Mouse (Mus musculus): Measurements from ENCODE around the gene P2ry6. TPM values are rescaled to one million over a fixed set of nuclear protein-coding genes. Genes with fewer than 3 reads are reported as not detected.
A peak's percentile ranks its signal among the peaks of the same experiment; 100 is the strongest.

P2ry6 gene
- polyA plus RNA-seq, 1 experiment from 2014 or later = 2.5 TPM

- Histone ChIP-seq H3K36me3 (ENCODE audit: control insufficient read depth, insufficient read depth, low read length) (peaks cover 2% of the 10 kb centered on the region; the same call in 1 of the 2 replicates), H3K4me2 (ENCODE audit: low read depth, severe bottlenecking) (no peak overlapping the region), H3K4me3 (ENCODE audit: low read depth, low read length) (no peak overlapping the region), H3K27me3 (ENCODE audit: control insufficient read depth, insufficient read depth, low read length) (no peaks in the 10 kb centered on the region), H3K4me1 (ENCODE audit: control insufficient read depth, insufficient read depth, low read length) (peaks cover 39% of the 10 kb centered on the region), H3K9me3 (ENCODE audit: control insufficient read depth, low read length) (no peaks in the 10 kb centered on the region), H3K9ac (ENCODE audit: low read length) (no peak overlapping the region), H3K27ac (replicated peaks; ENCODE audit: low read depth, low read length) (no peak overlapping the region)
- WGBS = 74% methylated on average over 5 of the region's 5 CpGs
- DNase-seq (ENCODE audit: low spot score) (no peak), ATAC-seq (ENCODE audit: insufficient number of reproducible peaks, low FRiP score, low TSS enrichment, low read depth) (no peak)
Measured at GRCm38 (mm10) chr7:100915204-100915603, 59.2 kb downstream of the P2ry6 start.

GRCm38 (mm10) chr7:100911791-100912190, 62.7 kb downstream of the P2ry6 start:
- ATAC-seq (ENCODE audit: insufficient number of reproducible peaks, low FRiP score, low TSS enrichment, low read depth) (no peak), DNase-seq (ENCODE audit: low spot score) (no peak)
- Histone ChIP-seq H3K9ac (ENCODE audit: low read length) (peak overlapping the region; percentile 34; the same call in 1 of the 2 replicates), H3K27me3 (ENCODE audit: control insufficient read depth, insufficient read depth, low read length) (no peaks in the 10 kb centered on the region), H3K4me3 (ENCODE audit: low read depth, low read length) (no peak overlapping the region), H3K4me2 (ENCODE audit: low read depth, severe bottlenecking) (peak overlapping the region; percentile 21; the same call in 1 of the 2 replicates), H3K4me1 (ENCODE audit: control insufficient read depth, insufficient read depth, low read length) (peaks cover 31% of the 10 kb centered on the region), H3K36me3 (ENCODE audit: control insufficient read depth, insufficient read depth, low read length) (0 out of 2 replicates have a peak, but pooled peaks cover 2% of the 10 kb centered on the region), H3K27ac (replicated peaks; ENCODE audit: low read depth, low read length) (no peak overlapping the region), H3K9me3 (ENCODE audit: control insufficient read depth, low read length) (no peaks in the 10 kb centered on the region)
- WGBS = 57% methylated on average over 9 of the region's 9 CpGs

GRCm38 (mm10) chr7:100911246-100911770, 63.1 kb downstream of the P2ry6 start:
- peak; percentile 61 for DNase-seq (ENCODE audit: low spot score)
- H3K9ac ChIP-seq (ENCODE audit: low read length) = peak overlapping the region; percentile 34; the same call in 1 of the 2 replicates
- H3K27ac ChIP-seq (replicated peaks; ENCODE audit: low read depth, low read length) = no peak overlapping the region
- H3K4me2 ChIP-seq (ENCODE audit: low read depth, severe bottlenecking) = peak overlapping the region; percentile 21
- 13% methylated on average over 2 of the region's 2 CpGs for WGBS
- no peak for ATAC-seq (ENCODE audit: insufficient number of reproducible peaks, low FRiP score, low TSS enrichment, low read depth)
- H3K9me3 ChIP-seq (ENCODE audit: control insufficient read depth, low read length) = no peaks in the 10 kb centered on the region
- H3K4me1 ChIP-seq (ENCODE audit: control insufficient read depth, insufficient read depth, low read length) = peaks cover 31% of the 10 kb centered on the region
- H3K27me3 ChIP-seq (ENCODE audit: control insufficient read depth, insufficient read depth, low read length) = no peaks in the 10 kb centered on the region
- no peak overlapping the region for H3K4me3 ChIP-seq (ENCODE audit: low read depth, low read length)
- H3K36me3 ChIP-seq (ENCODE audit: control insufficient read depth, insufficient read depth, low read length) = 0 out of 2 replicates have a peak, but pooled peaks cover 2% of the 10 kb centered on the region

DNA sequence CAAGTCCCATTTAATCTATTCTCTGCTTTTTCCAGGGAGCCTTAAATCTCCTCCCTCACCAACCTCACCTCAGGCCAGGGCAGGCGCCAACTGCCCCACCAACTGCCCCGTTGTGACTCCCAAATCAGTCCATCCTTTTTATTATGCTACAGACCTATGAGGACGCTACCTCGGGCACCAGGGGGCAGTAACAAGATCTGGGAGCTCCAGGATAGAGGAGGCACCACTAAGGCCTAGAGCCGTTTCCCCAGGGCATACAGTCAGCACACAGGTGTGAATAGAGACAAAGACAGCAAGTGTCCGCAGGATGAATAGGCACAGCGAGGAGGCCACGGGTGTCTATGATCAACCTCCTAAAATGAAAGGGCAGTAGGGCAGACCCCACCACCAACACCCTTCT, 65.9 kb downstream of the P2ry6 start:
- Histone ChIP-seq H3K9me3 (ENCODE audit: control insufficient read depth, low read length) (no peaks in the 10 kb centered on the region), H3K27ac (replicated peaks; ENCODE audit: low read depth, low read length) (peak overlapping the region; percentile 64; the same call in 1 of the 2 replicates), H3K9ac (ENCODE audit: low read length) (no peak overlapping the region; the same call in 1 of the 2 replicates), H3K36me3 (ENCODE audit: control insufficient read depth, insufficient read depth, low read length) (no peaks in the 10 kb centered on the region), H3K4me1 (ENCODE audit: control insufficient read depth, insufficient read depth, low read length) (peaks cover 31% of the 10 kb centered on the region), H3K4me3 (ENCODE audit: low read depth, low read length) (no peak overlapping the region), H3K4me2 (ENCODE audit: low read depth, severe bottlenecking) (no peak overlapping the region), H3K27me3 (ENCODE audit: control insufficient read depth, insufficient read depth, low read length) (no peaks in the 10 kb centered on the region)
- WGBS = 39% methylated on average over 8 of the region's 8 CpGs
- DNase-seq (ENCODE audit: low spot score) (no peak), ATAC-seq (ENCODE audit: insufficient number of reproducible peaks, low FRiP score, low TSS enrichment, low read depth) (no peak)

GRCm38 (mm10) chr7:100908061-100908460, 66.4 kb downstream of the P2ry6 start:
- H3K4me2 ChIP-seq (ENCODE audit: low read depth, severe bottlenecking) = no peak overlapping the region
- WGBS = 84% methylated on average over 8 of the region's 8 CpGs
- ATAC-seq (ENCODE audit: insufficient number of reproducible peaks, low FRiP score, low TSS enrichment, low read depth) (no peak), DNase-seq (ENCODE audit: low spot score) (no peak)
- H3K27ac ChIP-seq (replicated peaks; ENCODE audit: low read depth, low read length) = peak overlapping the region; percentile 64
- peaks cover 31% of the 10 kb centered on the region for H3K4me1 ChIP-seq (ENCODE audit: control insufficient read depth, insufficient read depth, low read length)
- H3K4me3 ChIP-seq (ENCODE audit: low read depth, low read length) = no peak overlapping the region
- no peak overlapping the region for H3K9ac ChIP-seq (ENCODE audit: low read length)
- no peaks in the 10 kb centered on the region for H3K9me3 ChIP-seq (ENCODE audit: control insufficient read depth, low read length)
- no peaks in the 10 kb centered on the region for H3K36me3 ChIP-seq (ENCODE audit: control insufficient read depth, insufficient read depth, low read length)
- H3K27me3 ChIP-seq (ENCODE audit: control insufficient read depth, insufficient read depth, low read length) = no peaks in the 10 kb centered on the region

DNA sequence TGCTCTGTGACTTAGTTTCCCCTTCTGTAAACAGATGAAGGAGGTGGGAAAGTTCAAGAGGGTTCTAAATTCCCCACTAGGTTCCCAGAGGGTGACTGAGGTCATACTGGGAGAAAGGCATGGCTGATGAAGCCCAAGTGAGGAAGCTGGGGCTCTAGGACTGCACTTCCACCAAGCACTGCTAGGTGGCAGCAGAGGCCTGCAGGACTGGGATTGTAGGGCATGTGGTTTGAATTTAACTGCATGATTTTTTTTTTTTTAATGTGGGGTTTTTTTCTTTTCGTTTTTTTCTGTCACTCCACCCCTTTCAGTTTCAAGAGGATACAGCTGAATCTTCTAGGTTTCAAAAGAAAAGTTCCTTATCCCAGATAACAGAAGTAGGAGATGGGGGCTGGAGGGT, 67.2 kb downstream of the P2ry6 start:
- Histone ChIP-seq H3K27me3 (ENCODE audit: control insufficient read depth, insufficient read depth, low read length) (no peaks in the 10 kb centered on the region), H3K9me3 (ENCODE audit: control insufficient read depth, low read length) (no peaks in the 10 kb centered on the region), H3K4me2 (ENCODE audit: low read depth, severe bottlenecking) (no peak overlapping the region), H3K4me1 (ENCODE audit: control insufficient read depth, insufficient read depth, low read length) (peaks cover 29% of the 10 kb centered on the region), H3K4me3 (ENCODE audit: low read depth, low read length) (no peak overlapping the region), H3K27ac (replicated peaks; ENCODE audit: low read depth, low read length) (no peak overlapping the region; the same call in 1 of the 2 replicates), H3K9ac (ENCODE audit: low read length) (no peak overlapping the region), H3K36me3 (ENCODE audit: control insufficient read depth, insufficient read depth, low read length) (no peaks in the 10 kb centered on the region)
- ATAC-seq (ENCODE audit: insufficient number of reproducible peaks, low FRiP score, low TSS enrichment, low read depth) (no peak), DNase-seq (ENCODE audit: low spot score) (peak; percentile 89)
- WGBS = 0% methylated on average over 1 of the region's 1 CpGs

DNA sequence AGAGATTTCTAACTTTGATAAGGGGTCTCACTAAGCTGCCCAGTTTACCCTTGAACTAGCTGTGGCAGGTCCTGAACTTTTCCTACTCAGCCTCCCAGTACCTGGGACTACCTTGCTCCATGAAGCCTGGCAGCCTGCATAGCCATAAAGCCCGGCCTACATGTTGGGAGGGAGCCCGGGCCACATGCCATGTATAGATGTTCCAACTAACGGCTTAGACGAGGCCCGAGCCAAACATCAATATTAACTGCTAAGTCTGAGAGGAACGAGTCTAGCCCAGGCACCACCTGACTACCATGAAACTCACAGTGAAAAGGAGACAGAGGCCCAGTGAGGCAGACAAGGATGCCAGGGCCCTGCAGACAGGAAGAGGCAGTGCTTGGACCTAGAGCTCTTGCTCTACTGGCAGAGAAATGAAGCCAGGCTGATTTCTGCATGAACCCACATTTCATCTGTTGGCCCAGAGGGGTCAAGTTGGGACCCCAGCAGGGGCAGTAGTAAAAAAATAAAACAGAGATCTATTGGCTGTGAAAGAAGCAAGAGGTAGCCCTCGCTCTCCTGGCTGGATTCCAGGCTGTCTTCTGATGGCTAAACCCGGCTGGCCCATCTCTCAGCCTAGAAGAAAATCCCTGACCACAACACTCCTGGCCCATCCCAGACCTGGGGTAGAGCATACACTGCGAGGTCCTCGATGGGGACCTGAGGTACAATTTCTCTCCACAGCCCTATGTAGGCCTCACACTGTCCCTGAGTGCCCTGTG, 68.2 kb downstream of the P2ry6 start:
- ATAC-seq (ENCODE audit: insufficient number of reproducible peaks, low FRiP score, low TSS enrichment, low read depth) (no peak), DNase-seq (ENCODE audit: low spot score) (no peak)
- no peak overlapping the region for H3K4me3 ChIP-seq (ENCODE audit: low read depth, low read length)
- no peak overlapping the region for H3K4me2 ChIP-seq (ENCODE audit: low read depth, severe bottlenecking)
- H3K9me3 ChIP-seq (ENCODE audit: control insufficient read depth, low read length) = no peaks in the 10 kb centered on the region
- H3K4me1 ChIP-seq (ENCODE audit: control insufficient read depth, insufficient read depth, low read length) = peaks cover 22% of the 10 kb centered on the region
- no peak overlapping the region for H3K27ac ChIP-seq (replicated peaks; ENCODE audit: low read depth, low read length)
- H3K9ac ChIP-seq (ENCODE audit: low read length) = no peak overlapping the region
- H3K36me3 ChIP-seq (ENCODE audit: control insufficient read depth, insufficient read depth, low read length) = no peaks in the 10 kb centered on the region
- WGBS = 90% methylated on average over 10 of the region's 10 CpGs
- H3K27me3 ChIP-seq (ENCODE audit: control insufficient read depth, insufficient read depth, low read length) = no peaks in the 10 kb centered on the region

DNA sequence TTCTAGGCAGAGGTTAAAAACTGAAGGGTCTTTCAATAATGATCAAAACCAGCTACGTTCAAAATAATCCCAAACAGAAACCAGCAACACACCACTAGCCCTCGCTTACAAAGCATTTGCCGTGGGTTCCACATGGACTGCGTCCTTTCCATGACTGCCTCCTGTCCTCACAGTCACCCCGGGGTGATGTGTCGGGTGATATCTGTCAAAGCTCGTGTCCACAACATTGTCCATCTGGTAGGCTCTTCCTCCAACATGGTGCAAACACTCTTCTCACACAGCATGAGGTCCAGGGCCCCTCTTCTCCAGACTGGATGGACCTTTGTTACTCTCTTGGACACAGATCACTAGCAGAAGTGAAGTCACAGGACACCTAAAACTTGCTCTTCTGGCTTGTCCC, 69.4 kb downstream of the P2ry6 start:
- H3K4me2 ChIP-seq (ENCODE audit: low read depth, severe bottlenecking) = no peak overlapping the region
- H3K4me3 ChIP-seq (ENCODE audit: low read depth, low read length) = no peak overlapping the region
- H3K9ac ChIP-seq (ENCODE audit: low read length) = no peak overlapping the region
- no peak overlapping the region for H3K27ac ChIP-seq (replicated peaks; ENCODE audit: low read depth, low read length)
- no peaks in the 10 kb centered on the region for H3K9me3 ChIP-seq (ENCODE audit: control insufficient read depth, low read length)
- peaks cover 15% of the 10 kb centered on the region for H3K4me1 ChIP-seq (ENCODE audit: control insufficient read depth, insufficient read depth, low read length)
- DNase-seq (ENCODE audit: low spot score) = no peak
- ATAC-seq (ENCODE audit: insufficient number of reproducible peaks, low FRiP score, low TSS enrichment, low read depth) = no peak
- 87% methylated on average over 7 of the region's 7 CpGs for WGBS
- no peaks in the 10 kb centered on the region for H3K36me3 ChIP-seq (ENCODE audit: control insufficient read depth, insufficient read depth, low read length)
- H3K27me3 ChIP-seq (ENCODE audit: control insufficient read depth, insufficient read depth, low read length) = no peaks in the 10 kb centered on the region

All from limb, embryonic 11.5 days (tissue).